Comparison of ENCODE assay signal across 9 mouse cellular contexts in genomic region chr11:74834650-74835277, GRCm38 (mm10). TPM values are rescaled to one million over a fixed set of nuclear protein-coding genes. Genes with fewer than 3 reads are reported as not detected.
DNase-seq lines count a peak whose midpoint lies in the region; ATAC-seq and TF ChIP-seq lines count a peak whose summit lies in the region.
"Had no signal": no experiment of that assay in that cellular context is flagged by ENCODE, and none has a peak within 500 bp of the region (broad histone marks: within the 10 kb centered on the region; RNA-seq: fewer than 3 reads in every experiment).

No protein-coding gene starts in this region.

- TF ChIP-seq CTCF in lung, postnatal 0 days (IDR thresholded peaks at IDR 0.05) = no peak
- TF ChIP-seq CTCF in heart, postnatal 0 days (IDR thresholded peaks at IDR 0.05; ENCODE audit: low read depth) = no peak

- WGBS in lung, postnatal 0 days = 35% methylated on average over 5 of the region's 5 CpGs
- 25% methylated on average over 5 of the region's 5 CpGs for WGBS in heart, postnatal 0 days

- H3K27me3 ChIP-seq in lung, postnatal 0 days (replicated peaks; ENCODE audit: insufficient read depth, low read length) = no peaks in the 10 kb centered on the region
- H3K27me3 ChIP-seq in heart, postnatal 0 days (ENCODE audit: control insufficient read depth, insufficient read depth, low read length) = no peaks in the 10 kb centered on the region
- no peaks in the 10 kb centered on the region for H3K27me3 ChIP-seq in splenic B cell, adult 2 months (ENCODE audit: control insufficient read depth, insufficient read depth, low read length, poor library complexity, severe bottlenecking)

- peak overlapping the region; percentile 67 for H3K27ac ChIP-seq in lung, postnatal 0 days (ENCODE audit: low read length)
- H3K27ac ChIP-seq in heart, postnatal 0 days (ENCODE audit: low read depth) = peak overlapping the region; percentile 99

- no peaks in the 10 kb centered on the region for H3K36me3 ChIP-seq in lung, postnatal 0 days (ENCODE audit: insufficient read depth, low read length)
- no peaks in the 10 kb centered on the region; the same call in 1 of the 2 replicates for H3K36me3 ChIP-seq in heart, postnatal 0 days (replicated peaks; ENCODE audit: control insufficient read depth, insufficient read depth, low read length)
- no peaks in the 10 kb centered on the region for H3K36me3 ChIP-seq in splenic B cell, adult 2 months (ENCODE audit: control insufficient read depth, insufficient read depth, low read length, poor library complexity, severe bottlenecking)

- peaks cover 29% of the 10 kb centered on the region; the same call in 1 of the 2 replicates for H3K4me1 ChIP-seq in lung, postnatal 0 days (ENCODE audit: insufficient read depth, low read depth, low read length)
- H3K4me1 ChIP-seq in heart, postnatal 0 days (ENCODE audit: control insufficient read depth, insufficient read depth) = peaks cover 42% of the 10 kb centered on the region

- DNase-seq in heart, adult 11 months = peak; percentile 91
- DNase-seq in heart, adult 9 months (ENCODE audit: low spot score in 2 of 2) = no peak
- DNase-seq in lung, postnatal 0 days (ENCODE audit: low spot score) = peak; percentile 27
- DNase-seq in lung, postnatal 14 days = no peak
- DNase-seq in heart, postnatal 0 days (ENCODE audit: low spot score) = no peak
- DNase-seq in splenic B cell, adult 2 months (ENCODE audit: low read depth, low spot score) = peak; percentile 9
- DNase-seq in c-Kit-positive CD71-positive TER-119-positive erythroid progenitor cells, embryonic 14.5 days (ENCODE audit: low spot score) = no peak
- no peak for DNase-seq in gastrocnemius, adult 8-10 months (ENCODE audit: low spot score in 2 of 2)
- DNase-seq: right cerebral cortex, adult 18-20 months had no signal

- H3K4me3 ChIP-seq in lung, postnatal 0 days (ENCODE audit: low read depth, low read length) = no peak overlapping the region
- no peak overlapping the region for H3K4me3 ChIP-seq in heart, postnatal 0 days (ENCODE audit: low read depth, low read length)

- ATAC-seq in lung, postnatal 0 days = no peak
- no peak for ATAC-seq in heart, postnatal 0 days (ENCODE audit: insufficient read depth, low read depth)

- H3K9me3 ChIP-seq in lung, postnatal 0 days (ENCODE audit: low read length) = no peaks in the 10 kb centered on the region
- no peaks in the 10 kb centered on the region for H3K9me3 ChIP-seq in heart, postnatal 0 days (replicated peaks; ENCODE audit: control insufficient read depth, low read length)

- no peak for TF ChIP-seq EP300 in lung, postnatal 0 days (IDR thresholded peaks at IDR 0.05)
- TF ChIP-seq EP300 in heart, postnatal 0 days (IDR thresholded peaks at IDR 0.05; ENCODE audit: low read depth) = no peak

- 0 out of 2 replicates have a peak overlapping the region, but pooled peaks have one; percentile 0 for H3K9ac ChIP-seq in lung, postnatal 0 days (replicated peaks; ENCODE audit: low read depth)
- H3K9ac ChIP-seq in heart, postnatal 0 days (replicated peaks; ENCODE audit: low read depth, low read length) = 0 out of 2 replicates have a peak overlapping the region, but pooled peaks have one; percentile 13

- no peak overlapping the region for H3K4me2 ChIP-seq in lung, postnatal 0 days (replicated peaks; ENCODE audit: low read depth, low read length)
- H3K4me2 ChIP-seq in heart, postnatal 0 days (ENCODE audit: low read depth, low read length) = no peak overlapping the region

RNA-seq across cellular contexts. Expression of gene Mnt, which starts 4.0 kb away (rescaled TPM):
- 4.7 and 4.9 TPM in 2 replicates for polyA plus RNA-seq in lung, postnatal 0 days (2015; fragmentation: Nextera tagmentation; extraction: Ambion mirVana)
- total RNA-seq in heart, postnatal 0 days (2014; rRNA removed; ENCODE audit: low replicate concordance) = 9.0 TPM in 2 replicates
- 1.8 and 2.3 TPM in 2 replicates for polyA plus RNA-seq in heart, postnatal 0 days (2015; fragmentation: Nextera tagmentation; extraction: Ambion mirVana)
- total RNA-seq in gastrocnemius, adult 8-10 months (2022) = 10 to 100 TPM in 1 of 4 experiments, 1 to 10 TPM in 3; 5.8 to 11.7 (median 7.8) TPM

Comparison
In these comparisons a context has a peak if more than half of its experiments do, and no peak if none do; other contexts are left out.
1. DNase-seq: peak in heart, adult 11 months (single experiment), lung, postnatal 0 days (single experiment) and splenic B cell, adult 2 months (single experiment); none in heart, adult 9 months (0 of 2), lung, postnatal 14 days (single experiment), heart, postnatal 0 days (single experiment), c-Kit-positive CD71-positive TER-119-positive erythroid progenitor cells, embryonic 14.5 days (single experiment) and gastrocnemius, adult 8-10 months (0 of 2).